Mouse (Mus musculus): ENCODE measurements around the gene BC003965. TPM values are rescaled to one million over a fixed set of nuclear protein-coding genes. Genes with fewer than 3 reads are reported as not detected.

BC003965 gene
- polyA plus RNA-seq, 1 experiment from 2014 or later, result 34.4 TPM

GRCm38 (mm10) chr17:25172558-25172957 lies 11.8 kb upstream of the BC003965 start:
- 83% methylated on average over 3 of the region's 3 CpGs for WGBS
- ATAC-seq (ENCODE audit: low FRiP score) (no peak), DNase-seq (ENCODE audit: low spot score, missing footprints) (no peak)

DNA sequence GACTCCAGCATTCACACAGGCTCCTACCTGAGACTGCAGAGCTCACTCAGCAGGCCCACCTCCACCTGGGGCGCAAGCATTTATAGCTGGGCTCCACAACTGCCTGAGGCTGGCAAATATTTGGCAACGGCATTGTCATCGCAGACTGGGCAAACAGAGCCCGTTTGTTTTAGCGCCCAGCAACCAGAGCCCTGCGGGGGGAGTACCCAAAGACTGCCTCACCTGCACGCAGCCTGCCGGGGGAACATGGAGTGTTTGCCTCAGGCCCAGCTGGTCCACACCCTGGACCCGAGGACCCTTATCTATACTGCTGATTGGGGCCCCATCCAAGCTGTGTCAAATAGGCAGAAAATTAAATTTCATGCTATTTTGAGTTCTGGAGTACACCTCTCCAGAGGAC lies 8.9 kb upstream of the BC003965 start, which contains the start of gene Gm38655:
Gm38655 (minus strand) TSS at position 61 of the 400 bp plus-strand sequence.
- Histone ChIP-seq H3K4me1 (ENCODE audit: control insufficient read depth, insufficient read depth, low read length) (no peaks in the 10 kb centered on the region), H3K4me3 (ENCODE audit: low read depth, low read length) (no peak within 1 kb of the TSS), H3K36me3 (ENCODE audit: control insufficient read depth, insufficient read depth, low read length) (no peaks in the 10 kb centered on the region), H3K27me3 (ENCODE audit: control insufficient read depth, insufficient read depth, low read length) (no peaks in the 10 kb centered on the region), H3K27ac (ENCODE audit: low read depth, low read length) (no peak within 1 kb of the TSS), H3K9me3 (ENCODE audit: control insufficient read depth, low read length) (no peaks in the 10 kb centered on the region), H3K9ac (ENCODE audit: low read length) (no peak within 1 kb of the TSS), H3K4me2 (no peak within 1 kb of the TSS)
- DNase-seq (ENCODE audit: low spot score, missing footprints) (no peak), ATAC-seq (ENCODE audit: low FRiP score) (no peak)
- 68% methylated on average over 9 of the region's 9 CpGs for WGBS

More at GRCm38 (mm10) chr17:25172558-25172957, 11.8 kb upstream of the BC003965 start:
- Histone ChIP-seq H3K36me3 (ENCODE audit: control insufficient read depth, insufficient read depth, low read length) (no peaks in the 10 kb centered on the region), H3K9ac (ENCODE audit: low read length) (no peak overlapping the region), H3K4me3 (ENCODE audit: low read depth, low read length) (no peak overlapping the region), H3K27ac (ENCODE audit: low read depth, low read length) (no peak overlapping the region), H3K4me1 (ENCODE audit: control insufficient read depth, insufficient read depth, low read length) (no peaks in the 10 kb centered on the region), H3K4me2 (no peak overlapping the region), H3K27me3 (ENCODE audit: control insufficient read depth, insufficient read depth, low read length) (no peaks in the 10 kb centered on the region), H3K9me3 (ENCODE audit: control insufficient read depth, low read length) (no peaks in the 10 kb centered on the region)

- peaks cover 13% of the 10 kb centered on the region for H3K4me1 ChIP-seq (ENCODE audit: control insufficient read depth, insufficient read depth, low read length)
- H3K27me3 ChIP-seq (ENCODE audit: control insufficient read depth, insufficient read depth, low read length), result no peaks in the 10 kb centered on the region
- H3K9ac ChIP-seq (ENCODE audit: low read length), result no peak overlapping the region
- ATAC-seq (ENCODE audit: low FRiP score), result no peak
- peak overlapping the region; percentile 99 for H3K4me2 ChIP-seq
- H3K9me3 ChIP-seq (ENCODE audit: control insufficient read depth, low read length), result no peaks in the 10 kb centered on the region
- H3K27ac ChIP-seq (ENCODE audit: low read depth, low read length), result no peak overlapping the region
- DNase-seq (ENCODE audit: low spot score, missing footprints), result no peak
- H3K36me3 ChIP-seq (ENCODE audit: control insufficient read depth, insufficient read depth, low read length), result no peaks in the 10 kb centered on the region
- H3K4me3 ChIP-seq (ENCODE audit: low read depth, low read length), result no peak overlapping the region; the same call in 1 of the 2 replicates
Measured at GRCm38 (mm10) chr17:25183232-25183631, 1.1 kb upstream of the BC003965 start.

- Histone ChIP-seq H3K27me3 (ENCODE audit: control insufficient read depth, insufficient read depth, low read length) (no peaks in the 10 kb centered on the region), H3K9me3 (ENCODE audit: control insufficient read depth, low read length) (no peaks in the 10 kb centered on the region), H3K27ac (ENCODE audit: low read depth, low read length) (no peak overlapping the region), H3K4me2 (peak overlapping the region; percentile 99), H3K4me1 (ENCODE audit: control insufficient read depth, insufficient read depth, low read length) (peaks cover 21% of the 10 kb centered on the region), H3K36me3 (ENCODE audit: control insufficient read depth, insufficient read depth, low read length) (no peaks in the 10 kb centered on the region), H3K9ac (ENCODE audit: low read length) (peak overlapping the region; percentile 79), H3K4me3 (ENCODE audit: low read depth, low read length) (peak overlapping the region; percentile 95)
- no peak for DNase-seq (ENCODE audit: low spot score, missing footprints)
- WGBS, result 10% methylated on average over 17 of the region's 17 CpGs
- ATAC-seq (ENCODE audit: low FRiP score), result peak; percentile 19; the same call in 1 of the 2 replicates
Measured at GRCm38 (mm10) chr17:25184961-25185360, 607 bp downstream of the BC003965 start.

GRCm38 (mm10) chr17:25187784-25188149 lies 3.4 kb downstream of the BC003965 start:
- no peaks in the 10 kb centered on the region for H3K27me3 ChIP-seq (ENCODE audit: control insufficient read depth, insufficient read depth, low read length)
- 7% methylated on average over 11 of the region's 11 CpGs for WGBS
- no peaks in the 10 kb centered on the region for H3K9me3 ChIP-seq (ENCODE audit: control insufficient read depth, low read length)
- peak overlapping the region; percentile 30; the same call in 1 of the 2 replicates for H3K27ac ChIP-seq (ENCODE audit: low read depth, low read length)
- peak overlapping the region; percentile 98 for H3K4me3 ChIP-seq (ENCODE audit: low read depth, low read length)
- peaks cover 21% of the 10 kb centered on the region for H3K4me1 ChIP-seq (ENCODE audit: control insufficient read depth, insufficient read depth, low read length)
- DNase-seq (ENCODE audit: low spot score, missing footprints) (peak; percentile 85), ATAC-seq (ENCODE audit: low FRiP score) (no peak)
- peak overlapping the region; percentile 86 for H3K9ac ChIP-seq (ENCODE audit: low read length)
- peak overlapping the region; percentile 80 for H3K4me2 ChIP-seq
- H3K36me3 ChIP-seq (ENCODE audit: control insufficient read depth, insufficient read depth, low read length), result no peaks in the 10 kb centered on the region

DNA sequence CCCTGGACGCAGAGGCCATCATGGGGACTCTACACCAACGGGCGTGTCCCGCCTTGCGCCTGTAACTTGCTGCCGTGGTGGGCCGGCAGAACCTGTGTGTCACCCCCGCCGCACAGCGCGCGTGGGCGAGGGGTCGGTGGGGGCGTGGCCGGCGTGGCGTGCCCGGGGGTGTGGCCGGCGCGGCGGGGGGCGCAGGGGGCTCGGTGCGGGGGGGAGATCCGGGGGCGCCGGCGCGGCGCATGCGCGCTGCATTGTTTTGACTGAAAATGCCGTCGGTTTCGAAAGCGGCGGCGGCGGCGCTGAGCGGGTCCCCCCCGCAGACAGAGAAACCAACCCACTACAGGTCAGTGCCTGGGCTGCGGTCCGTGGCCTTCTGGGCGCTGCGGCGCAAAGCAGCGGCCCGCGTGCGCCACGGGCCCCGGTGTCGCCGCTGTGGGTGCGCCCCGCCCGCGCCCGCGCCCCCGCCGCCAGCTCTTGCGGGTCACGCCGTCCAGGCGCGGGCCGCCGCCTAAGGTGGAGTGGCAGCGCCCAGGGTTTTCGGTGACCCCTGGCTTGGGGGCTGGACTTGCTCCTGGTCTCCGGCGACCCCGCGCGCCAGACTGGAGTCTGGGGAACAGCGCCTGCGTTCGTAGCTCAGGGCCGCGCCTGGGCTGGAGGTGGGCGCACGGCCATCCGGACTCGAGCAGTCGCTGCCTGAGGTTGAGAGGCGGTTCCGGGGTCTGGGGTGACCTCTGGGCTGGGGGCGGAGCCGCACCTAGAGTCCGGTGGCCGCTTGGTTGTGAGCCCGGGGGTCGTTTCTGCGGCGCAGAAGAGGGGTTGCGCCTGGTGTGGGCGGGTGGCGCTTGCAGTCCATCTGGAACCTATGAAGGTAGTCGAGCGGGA lies 4.0 kb downstream of the BC003965 start, which contains the start of gene Unkl:
Unkl (plus strand) TSS at position 248 of the 882 bp plus-strand sequence.
- Histone ChIP-seq H3K36me3 (ENCODE audit: control insufficient read depth, insufficient read depth, low read length) (no peaks in the 10 kb centered on the region), H3K4me1 (ENCODE audit: control insufficient read depth, insufficient read depth, low read length) (peaks cover 21% of the 10 kb centered on the region), H3K27me3 (ENCODE audit: control insufficient read depth, insufficient read depth, low read length) (no peaks in the 10 kb centered on the region), H3K9ac (ENCODE audit: low read length) (peak within 1 kb of the TSS; percentile 86), H3K4me3 (ENCODE audit: low read depth, low read length) (peak within 1 kb of the TSS; percentile 98), H3K27ac (ENCODE audit: low read depth, low read length) (peak within 1 kb of the TSS; percentile 30; the same call in 1 of the 2 replicates), H3K4me2 (peak within 1 kb of the TSS; percentile 80), H3K9me3 (ENCODE audit: control insufficient read depth, low read length) (no peaks in the 10 kb centered on the region)
- under 1% methylated on average over 99 of the region's 104 CpGs for WGBS
- DNase-seq (ENCODE audit: low spot score, missing footprints) (peak; percentile 93), ATAC-seq (ENCODE audit: low FRiP score) (peak; percentile 63)

- Histone ChIP-seq H3K4me1 (ENCODE audit: control insufficient read depth, insufficient read depth, low read length) (peaks cover 21% of the 10 kb centered on the region), H3K9me3 (ENCODE audit: control insufficient read depth, low read length) (no peaks in the 10 kb centered on the region), H3K27me3 (ENCODE audit: control insufficient read depth, insufficient read depth, low read length) (no peaks in the 10 kb centered on the region), H3K9ac (ENCODE audit: low read length) (peak overlapping the region; percentile 86), H3K36me3 (ENCODE audit: control insufficient read depth, insufficient read depth, low read length) (no peaks in the 10 kb centered on the region), H3K4me3 (ENCODE audit: low read depth, low read length) (peak overlapping the region; percentile 98), H3K4me2 (peak overlapping the region; percentile 80), H3K27ac (ENCODE audit: low read depth, low read length) (no peak overlapping the region)
- no peak; the same call in 1 of the 2 replicates for ATAC-seq (ENCODE audit: low FRiP score)
- 8% methylated on average over 16 of the region's 16 CpGs for WGBS
- DNase-seq (ENCODE audit: low spot score, missing footprints), result no peak
Measured at GRCm38 (mm10) chr17:25189091-25189490, 4.7 kb downstream of the BC003965 start.

DNA sequence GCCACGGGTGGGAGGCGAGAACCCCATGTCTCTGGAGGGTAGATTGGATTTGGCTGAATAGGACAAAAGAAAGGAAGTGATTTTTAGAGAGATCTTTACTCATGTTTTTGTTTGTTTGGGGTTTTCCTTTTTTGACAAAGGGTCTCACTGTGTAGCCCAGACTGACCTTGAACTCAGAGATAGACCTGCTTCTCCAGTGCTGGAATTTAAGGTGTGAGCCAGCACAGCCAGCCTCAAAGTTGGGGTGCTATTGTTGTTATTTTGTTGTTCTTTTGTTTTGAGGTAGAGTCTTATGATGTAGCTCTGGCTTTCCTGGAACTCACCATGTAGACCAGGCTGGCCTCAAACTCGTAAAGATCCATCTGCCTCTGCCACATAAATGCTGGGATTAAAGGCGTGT lies 18.0 kb downstream of the BC003965 start:
- H3K36me3 ChIP-seq (ENCODE audit: control insufficient read depth, insufficient read depth, low read length), result peaks cover 6% of the 10 kb centered on the region
- no peaks in the 10 kb centered on the region for H3K9me3 ChIP-seq (ENCODE audit: control insufficient read depth, low read length)
- no peak overlapping the region for H3K9ac ChIP-seq (ENCODE audit: low read length)
- H3K27ac ChIP-seq (ENCODE audit: low read depth, low read length), result no peak overlapping the region
- ATAC-seq (ENCODE audit: low FRiP score), result no peak
- H3K4me1 ChIP-seq (ENCODE audit: control insufficient read depth, insufficient read depth, low read length), result no peaks in the 10 kb centered on the region
- H3K4me2 ChIP-seq, result no peak overlapping the region
- no peak overlapping the region for H3K4me3 ChIP-seq (ENCODE audit: low read depth, low read length)
- 93% methylated on average over 4 of the region's 4 CpGs for WGBS
- DNase-seq (ENCODE audit: low spot score, missing footprints), result no peak
- no peaks in the 10 kb centered on the region for H3K27me3 ChIP-seq (ENCODE audit: control insufficient read depth, insufficient read depth, low read length)

GRCm38 (mm10) chr17:25210006-25210405 lies 25.7 kb downstream of the BC003965 start:
- ATAC-seq (ENCODE audit: low FRiP score) (no peak), DNase-seq (ENCODE audit: low spot score, missing footprints) (no peak)
- Histone ChIP-seq H3K27ac (ENCODE audit: low read depth, low read length) (no peak overlapping the region), H3K27me3 (ENCODE audit: control insufficient read depth, insufficient read depth, low read length) (no peaks in the 10 kb centered on the region), H3K36me3 (ENCODE audit: control insufficient read depth, insufficient read depth, low read length) (peaks cover 6% of the 10 kb centered on the region; the same call in 1 of the 2 replicates), H3K4me1 (ENCODE audit: control insufficient read depth, insufficient read depth, low read length) (no peaks in the 10 kb centered on the region), H3K9ac (ENCODE audit: low read length) (no peak overlapping the region), H3K4me2 (no peak overlapping the region), H3K9me3 (ENCODE audit: control insufficient read depth, low read length) (no peaks in the 10 kb centered on the region), H3K4me3 (ENCODE audit: low read depth, low read length) (no peak overlapping the region)
- WGBS, result 90% methylated on average over 4 of the region's 4 CpGs

Data from midbrain, embryonic 11.5 days (tissue).